Mouse (Mus musculus): ENCODE measurements at regions not wholly inside any gene's neighbourhood (a gene's known extent, or its start where the extent isn't known, plus 50 kb on each side); places are given as distances from the start of the nearest gene placed in this dataset.

- no peak for TF ChIP-seq CTCF (IDR thresholded peaks at IDR 0.05; ENCODE audit: insufficient read depth, low read length)
- TF ChIP-seq POLR2A (IDR thresholded peaks at IDR 0.05; ENCODE audit: borderline replicate concordance, extremely low read depth, low read depth, low read length), result no peak
Measured at GRCm38 (mm10) chr4:89392791-89393190, 82.0 kb upstream of the Cdkn2b start.
